Mouse (Mus musculus): ENCODE measurements at regions not wholly inside any gene's neighbourhood (a gene's known extent, or its start where the extent isn't known, plus 50 kb on each side); places are given as distances from the start of the nearest gene placed in this dataset.
"Not testable (repeated sequence)": the region's sequence is repeated elsewhere in the genome, so short reads cannot be mapped to it uniquely, and the experiment has no call there.

DNA sequence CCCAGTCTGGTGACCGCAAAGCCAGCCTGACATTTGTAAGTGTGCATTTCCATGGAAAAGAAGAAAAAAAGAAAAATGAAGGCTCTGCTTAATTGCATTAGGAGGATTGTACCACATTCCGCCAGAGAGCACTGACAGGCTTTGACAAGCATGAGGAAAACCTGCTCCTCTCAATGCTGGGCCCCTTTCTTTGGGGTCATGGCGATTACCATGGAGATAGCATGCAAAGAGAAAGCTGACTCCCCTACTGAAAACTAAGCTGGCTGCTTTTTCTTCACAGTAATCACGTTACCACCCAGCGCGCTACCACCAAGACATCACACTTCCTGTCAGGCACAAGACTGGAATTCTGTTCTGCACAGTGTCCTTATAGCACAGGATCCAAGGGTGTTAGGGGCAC lies 502.2 kb downstream of the Bnc2 start:
- DNase-seq, result no peak

DNA sequence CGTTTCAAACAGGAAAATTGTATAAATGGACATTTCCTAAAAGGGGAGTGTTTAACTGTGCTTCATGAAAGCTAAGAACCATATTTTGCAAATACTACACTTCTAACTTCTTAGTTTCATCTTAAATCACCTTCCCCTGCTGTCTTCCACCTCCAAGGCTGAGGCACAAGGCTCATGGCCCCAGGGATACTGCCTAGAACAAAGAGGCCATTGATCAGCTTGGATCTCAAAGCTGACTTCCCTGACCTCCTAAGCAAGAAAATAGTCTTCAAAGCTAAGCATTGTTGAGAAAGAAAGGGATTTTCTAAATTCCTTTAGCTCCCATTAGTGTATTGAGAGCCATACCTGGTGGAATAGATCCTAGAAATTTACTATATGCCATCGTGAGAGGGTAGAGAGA lies 501.6 kb downstream of the Bnc2 start:
- DNase-seq, result no peak

DNA sequence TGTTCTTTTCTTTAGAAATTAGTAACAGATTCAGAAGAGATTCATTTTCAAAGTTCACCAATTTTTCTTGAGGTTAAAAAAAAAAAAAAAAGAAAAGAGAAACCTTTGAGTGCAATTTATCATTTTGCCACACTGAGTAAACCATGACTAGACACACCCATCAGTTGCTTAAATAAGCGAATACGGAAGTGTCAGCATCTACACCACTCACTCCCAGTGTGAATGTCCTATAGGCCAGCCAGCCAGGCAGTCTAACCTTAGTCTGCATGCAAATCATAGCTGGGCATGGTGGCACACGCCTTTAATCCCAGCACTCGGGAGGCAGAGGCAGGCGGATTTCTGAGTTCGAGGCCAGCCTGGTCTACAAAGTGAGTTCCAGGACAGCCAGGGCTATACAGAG lies 498.6 kb downstream of the Bnc2 start:
- not testable (repeated sequence) for DNase-seq

DNA sequence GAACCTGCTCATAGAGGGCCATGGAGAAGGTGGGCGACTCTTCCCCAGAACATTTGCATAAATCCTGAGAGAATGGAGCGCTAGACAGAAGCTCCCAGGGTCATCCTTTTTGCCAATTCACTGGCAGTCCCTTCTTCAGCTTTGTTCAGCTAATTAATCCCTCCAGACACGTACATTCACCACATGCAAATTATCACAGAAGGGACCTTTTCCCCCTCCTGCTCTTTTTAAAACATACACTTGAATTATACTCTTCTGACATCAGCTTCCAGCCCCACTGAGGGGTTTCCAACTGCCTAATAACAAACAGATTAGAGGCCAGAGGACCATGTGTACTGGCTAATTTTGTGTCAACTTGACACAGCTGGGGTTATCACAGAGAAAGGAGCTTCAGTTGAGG lies 497.2 kb downstream of the Bnc2 start:
- no peak for DNase-seq

DNA sequence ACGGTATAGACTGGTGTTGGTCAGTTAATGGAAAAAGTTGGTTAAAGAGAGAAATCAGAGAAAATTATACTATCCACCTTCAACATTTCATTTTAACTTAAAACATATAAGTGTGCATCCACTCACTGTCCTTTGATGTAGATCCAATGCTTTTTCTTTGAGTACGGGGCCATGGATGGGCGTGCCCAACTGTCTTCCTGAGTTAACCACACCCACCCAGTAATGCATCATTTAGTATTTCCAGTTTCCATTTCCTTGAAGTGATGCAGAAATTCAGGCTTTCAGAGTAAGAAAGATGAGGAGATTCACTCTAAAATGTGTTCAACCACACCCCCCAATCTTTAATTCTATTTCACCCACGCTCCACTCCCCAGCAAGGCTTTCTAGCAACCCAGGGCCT lies 490.6 kb downstream of the Bnc2 start:
- no peak for DNase-seq

DNA sequence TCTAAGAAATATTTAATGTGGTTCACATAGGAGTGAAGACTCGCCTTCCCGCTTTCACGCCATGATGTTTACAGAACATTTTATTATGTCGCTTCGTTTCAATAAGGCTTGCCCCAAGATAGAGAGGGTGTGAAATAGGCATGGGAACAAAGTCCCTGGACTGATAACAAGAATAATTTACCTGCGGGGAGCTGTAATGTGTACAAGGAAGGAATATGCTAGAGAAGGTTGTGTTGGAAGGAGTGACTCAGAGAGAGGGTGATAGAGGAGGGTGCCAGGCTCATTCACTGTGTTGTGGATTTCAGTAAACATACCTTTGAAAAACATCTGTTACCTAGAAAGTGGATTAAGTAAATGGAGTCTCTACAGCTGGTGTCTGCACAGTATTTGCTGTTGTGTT lies 490.2 kb downstream of the Bnc2 start:
- DNase-seq, result no peak

DNA sequence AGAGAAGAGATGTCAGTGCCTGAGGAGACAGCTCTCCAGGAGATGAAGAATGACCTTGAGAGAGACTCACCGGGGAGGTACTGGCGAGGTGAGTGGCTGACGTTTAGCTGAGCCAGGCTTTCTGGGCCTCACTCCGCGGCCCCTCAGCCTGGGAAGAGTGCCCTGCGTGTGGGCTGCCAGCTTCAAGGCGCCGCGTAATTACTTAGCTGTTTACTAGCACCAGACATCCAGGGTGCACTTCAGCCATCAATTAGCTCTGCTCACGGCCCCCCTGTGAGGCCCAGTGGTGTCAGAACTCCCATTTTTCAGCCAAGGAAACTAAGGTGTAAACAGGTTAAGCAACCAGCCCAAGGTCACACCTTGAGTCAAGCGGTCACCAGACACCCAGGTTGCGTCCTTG lies 485.8 kb downstream of the Bnc2 start:
- no peak for DNase-seq

DNA sequence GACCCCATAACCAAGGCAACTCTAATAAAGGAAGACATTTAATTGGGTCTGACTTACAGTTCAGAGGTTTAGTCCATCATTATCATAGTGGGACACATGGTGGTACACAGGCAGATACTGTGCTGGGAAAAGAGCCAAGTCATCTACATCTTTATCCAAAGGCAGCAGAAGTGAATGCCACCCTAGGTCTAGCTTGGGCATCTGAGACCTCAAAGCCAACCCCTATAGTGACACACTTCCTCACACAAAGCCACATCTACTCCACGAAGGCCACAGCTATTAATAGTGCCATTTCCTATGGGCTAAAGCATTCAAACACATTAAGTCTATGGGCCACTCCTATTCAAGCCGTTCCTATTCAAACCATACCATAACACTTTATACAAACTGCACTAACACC lies 483.8 kb downstream of the Bnc2 start:
- DNase-seq, result no peak

DNA sequence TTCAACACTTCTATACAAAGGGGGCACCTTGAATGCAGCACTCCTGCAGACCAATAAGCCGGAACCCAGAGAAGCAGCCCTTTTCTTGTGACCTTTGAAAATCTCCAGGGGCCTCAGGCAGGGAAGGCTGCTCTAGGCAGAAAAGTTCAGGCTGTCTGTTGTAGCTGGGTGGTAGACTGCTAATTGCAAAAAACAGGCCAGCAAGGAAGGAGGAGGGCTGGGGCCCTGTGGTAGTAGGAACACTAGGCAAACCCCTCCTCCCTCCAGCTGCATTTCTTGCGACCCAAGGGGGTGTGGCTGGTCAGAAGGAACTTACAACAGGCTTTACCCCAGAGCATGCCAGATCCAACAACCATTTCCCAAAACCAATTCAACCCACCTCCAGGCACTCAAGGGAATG lies 482.8 kb downstream of the Bnc2 start:
- DNase-seq, result no peak

DNA sequence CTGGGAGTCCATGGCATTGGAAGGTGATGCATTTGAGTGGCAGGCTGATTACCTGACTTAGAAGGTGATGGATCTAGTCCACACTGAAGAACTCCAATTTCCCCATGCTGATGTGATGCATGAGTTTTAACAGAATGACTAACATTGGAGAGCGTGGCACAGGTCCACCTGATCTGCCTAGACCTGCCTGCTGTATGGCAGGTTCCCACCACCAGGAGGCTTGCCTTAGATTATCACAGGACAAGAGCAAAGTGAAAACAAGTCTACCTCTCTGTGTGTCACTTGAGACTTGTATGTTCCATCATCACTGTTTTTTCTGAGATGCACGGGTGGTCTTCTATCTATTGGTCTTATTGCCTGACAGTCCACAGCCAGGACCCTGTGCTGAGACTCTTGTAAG lies 478.3 kb downstream of the Bnc2 start:
- no peak for DNase-seq

DNA sequence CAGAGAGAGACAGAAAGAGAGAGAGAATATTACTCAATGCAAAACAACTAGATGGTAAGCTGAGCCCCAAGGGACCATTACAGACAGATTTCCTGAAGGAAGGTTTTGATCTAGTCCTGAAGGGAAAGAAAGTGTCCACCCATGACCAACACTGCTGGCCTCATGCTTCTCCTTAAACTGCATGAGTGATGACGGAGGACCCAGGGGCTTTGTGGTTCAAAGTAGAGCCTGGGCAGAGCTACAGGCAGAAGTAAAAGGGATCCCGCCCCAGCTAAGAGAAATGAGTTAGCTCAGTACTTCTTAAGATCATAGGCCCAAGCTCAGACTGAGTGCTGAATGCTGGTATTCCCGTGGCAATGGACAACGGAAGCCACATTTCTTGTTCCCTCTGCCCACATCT lies 476.9 kb downstream of the Bnc2 start:
- DNase-seq, result no peak

DNA sequence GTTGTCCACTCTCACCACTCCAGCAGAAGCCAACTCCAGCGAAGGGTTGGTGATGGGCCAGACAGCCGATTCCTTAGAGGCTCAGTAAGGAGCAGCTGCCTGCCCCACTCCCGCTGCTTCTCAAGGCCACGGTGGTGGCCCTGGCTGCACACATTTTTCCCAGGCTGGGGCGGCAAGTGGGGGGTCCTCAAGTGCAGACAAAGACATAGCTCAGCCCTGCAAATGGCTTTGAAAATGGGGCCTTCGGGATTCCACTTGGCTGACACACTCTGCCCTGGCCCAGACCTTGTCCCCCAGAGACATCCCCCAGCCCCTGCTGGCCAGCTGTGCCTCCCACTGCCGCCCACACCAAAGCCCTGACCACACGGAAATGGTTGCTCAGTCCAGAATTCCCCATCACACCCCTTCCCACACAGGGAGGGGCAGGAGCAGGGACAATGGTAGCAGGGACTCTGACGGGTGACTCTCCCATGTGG lies 475.9 kb downstream of the Bnc2 start:
- DNase-seq, result no peak

DNA sequence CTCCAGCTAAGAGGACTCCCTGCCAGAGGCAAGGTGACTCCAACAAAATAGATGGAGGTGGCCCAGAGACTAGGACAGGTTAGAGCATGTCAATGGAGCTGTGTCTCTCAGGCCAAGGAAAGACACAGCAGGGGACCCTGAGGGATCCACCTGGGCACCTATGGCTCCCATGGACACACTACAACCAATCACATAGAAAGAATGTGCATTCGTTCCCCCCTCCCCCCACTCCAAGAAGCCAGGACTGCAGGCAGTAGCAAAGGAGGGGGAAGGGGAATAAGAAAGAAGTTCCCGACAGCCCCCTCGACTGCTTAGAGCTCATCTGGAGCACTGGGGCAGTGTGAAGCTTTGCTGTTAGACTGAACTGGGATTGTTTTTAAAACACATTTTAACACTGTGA lies 474.1 kb downstream of the Bnc2 start:
- DNase-seq, result no peak

DNA sequence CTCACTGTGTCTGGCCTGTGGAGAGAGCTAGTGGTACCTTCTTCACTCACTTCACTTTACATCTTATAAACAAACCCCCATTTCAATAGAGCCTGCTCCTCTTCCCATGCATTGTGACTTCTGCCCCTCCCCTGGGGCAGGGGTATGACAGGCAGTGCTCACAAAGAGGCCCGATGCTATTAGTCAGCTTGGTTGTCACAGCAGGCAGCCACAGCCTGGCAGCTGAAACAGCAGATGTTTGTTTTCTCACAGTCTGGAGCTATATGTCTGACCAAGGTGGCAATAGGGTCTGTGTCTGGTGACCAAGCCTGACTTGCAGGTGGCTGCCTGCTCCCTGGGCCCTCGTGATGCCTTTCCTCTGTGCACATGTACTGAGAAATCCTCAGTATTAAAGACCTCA lies 472.8 kb downstream of the Bnc2 start:
- DNase-seq, result no peak

DNA sequence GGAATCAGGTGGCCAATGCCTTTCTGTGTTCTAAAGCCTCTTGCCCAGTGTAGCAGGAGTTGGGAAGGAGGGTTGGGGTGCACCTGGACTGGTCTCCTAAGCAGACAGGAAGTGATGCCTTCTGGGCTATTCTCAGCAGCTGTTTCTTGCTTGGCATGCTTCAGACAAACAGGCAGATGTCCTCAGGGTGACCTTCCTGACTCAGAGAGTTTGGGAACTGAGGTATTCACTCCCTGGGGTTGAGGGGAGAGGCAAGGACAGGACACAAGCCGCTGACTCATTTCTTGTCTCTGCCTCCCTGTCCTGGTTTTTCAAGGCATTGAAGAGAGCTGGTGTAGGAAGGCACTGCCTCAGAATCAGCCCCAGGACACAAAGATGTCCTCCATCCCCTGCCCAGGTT lies 471.4 kb downstream of the Bnc2 start:
- DNase-seq, result peak in 1 of 2 experiments; percentile 5

DNA sequence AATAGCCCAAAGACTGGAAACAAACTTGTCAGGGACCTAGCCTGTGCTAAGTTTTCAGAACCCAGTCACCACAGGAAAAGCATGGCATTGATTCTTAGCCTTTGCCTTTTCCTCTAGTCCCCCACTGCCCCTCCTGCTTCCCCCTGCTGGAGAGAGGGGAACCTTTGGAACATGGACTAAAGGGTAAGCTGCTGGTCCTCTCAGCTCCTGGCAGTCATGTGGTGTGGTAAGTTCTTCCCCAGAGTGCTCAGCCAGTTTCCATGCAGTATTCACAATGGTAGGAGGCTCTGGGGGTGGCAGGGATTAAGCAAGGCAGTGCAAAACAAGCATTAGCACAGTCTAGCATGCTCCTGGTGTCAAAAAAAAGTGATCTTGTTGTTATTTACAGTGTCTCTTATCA lies 470.3 kb downstream of the Bnc2 start:
- peak; percentile 66 to 78 for DNase-seq

DNA sequence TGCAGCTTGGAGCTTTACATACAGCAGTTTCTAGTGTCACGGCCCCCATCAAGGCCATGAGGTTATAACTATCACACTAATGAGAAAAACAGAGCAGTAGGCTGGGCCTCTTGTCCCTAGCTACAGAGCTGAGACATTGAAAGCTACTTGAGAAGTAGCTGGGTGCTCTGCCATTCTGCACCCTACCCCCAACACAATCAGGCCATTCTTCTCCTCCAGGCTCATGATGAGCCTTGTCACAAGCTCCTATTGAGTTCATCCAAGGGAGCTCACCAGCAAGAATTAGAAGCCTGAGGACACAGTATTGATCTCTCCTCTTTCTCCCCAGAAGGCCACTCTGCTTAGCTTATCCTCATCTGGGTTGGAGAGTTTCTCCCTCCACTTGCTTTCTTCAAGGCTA lies 466.9 kb downstream of the Bnc2 start:
- DNase-seq, result no peak

DNA sequence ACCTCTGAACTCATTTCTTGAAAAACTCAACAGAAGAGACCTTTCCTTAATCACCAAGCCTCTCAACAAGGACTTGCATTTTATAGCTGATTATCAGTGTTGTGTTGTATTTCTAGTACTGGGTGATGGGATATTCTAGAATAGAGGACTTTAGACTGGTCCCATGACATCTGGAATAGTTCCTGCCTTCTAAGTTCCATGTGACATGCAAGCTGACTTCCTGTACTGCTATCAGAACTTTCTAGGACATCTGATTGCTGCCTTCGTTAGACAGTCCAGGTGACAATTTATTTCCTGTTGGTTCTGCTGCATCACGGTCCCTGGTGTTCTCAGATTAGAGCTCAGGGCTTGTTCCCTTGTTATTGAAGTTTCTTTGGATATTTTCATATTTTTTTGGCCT lies 465.5 kb downstream of the Bnc2 start:
- DNase-seq, result no peak

DNA sequence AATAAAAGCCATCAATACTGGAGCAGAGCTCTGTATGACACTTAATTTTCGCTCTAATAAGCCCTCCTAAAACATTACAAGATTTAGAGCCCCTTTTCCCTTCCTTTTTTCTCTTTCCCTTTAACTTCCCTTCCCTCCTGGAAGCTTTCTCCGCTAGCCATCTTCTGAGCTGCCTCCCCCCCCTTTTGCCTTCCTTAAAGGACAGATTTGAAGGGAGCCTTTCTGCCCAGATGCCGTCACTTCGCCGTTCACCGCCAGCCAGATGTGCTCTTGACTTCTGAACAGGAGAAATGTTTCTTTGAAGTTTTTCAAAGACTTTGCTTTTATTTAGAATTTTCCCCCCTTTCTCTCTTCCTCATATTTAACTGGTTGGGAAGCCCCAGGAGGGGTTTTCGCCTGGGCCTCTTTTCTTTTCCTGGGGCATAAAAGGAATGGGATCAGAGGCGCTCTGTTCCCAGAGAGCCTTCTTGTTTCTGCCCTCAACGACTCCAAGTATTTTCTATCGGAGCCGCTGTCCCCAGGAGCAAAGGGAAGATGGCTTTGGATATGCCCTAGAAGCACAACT lies 463.7 kb downstream of the Bnc2 start:
- DNase-seq, result no peak

DNA sequence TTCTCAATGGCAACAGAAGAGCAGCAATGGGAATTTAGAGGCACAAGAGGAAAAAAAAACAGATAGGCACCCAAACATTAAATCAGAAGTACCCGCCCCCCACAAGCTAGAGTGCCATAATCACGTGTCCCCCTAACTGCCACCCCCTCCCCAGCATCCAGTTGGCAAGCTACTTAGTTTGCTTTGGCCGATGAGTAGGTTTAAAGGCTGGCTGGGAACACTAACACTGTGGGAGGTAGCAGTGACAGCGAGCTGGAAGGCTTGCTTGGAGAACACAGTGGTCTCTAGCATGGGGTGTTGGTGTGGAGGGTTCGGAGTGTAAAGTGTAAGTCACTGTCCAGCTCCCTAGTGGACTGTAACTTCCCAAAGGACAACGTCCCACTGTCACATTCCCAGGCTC lies 463.1 kb downstream of the Bnc2 start:
- DNase-seq, result no peak

DNA sequence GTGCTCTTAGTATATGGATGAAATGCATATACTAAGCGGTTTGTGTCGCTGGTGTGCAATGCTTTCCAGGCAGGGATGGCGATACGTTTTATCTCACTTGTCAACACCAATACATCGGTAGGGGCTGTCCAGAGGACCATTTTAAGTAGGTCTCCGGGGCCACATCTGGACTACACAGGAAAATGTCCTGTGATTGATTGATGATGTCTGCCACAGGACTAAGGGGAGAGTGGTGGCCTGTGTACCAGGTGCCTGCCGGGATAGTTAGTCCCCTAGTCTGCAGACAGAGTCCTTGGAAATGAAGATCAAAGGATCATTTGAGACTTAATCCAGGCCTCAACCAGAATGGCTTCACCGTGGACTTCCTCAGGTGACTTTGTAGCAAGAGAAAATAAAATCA lies 460.6 kb downstream of the Bnc2 start:
- DNase-seq, result no peak

DNA sequence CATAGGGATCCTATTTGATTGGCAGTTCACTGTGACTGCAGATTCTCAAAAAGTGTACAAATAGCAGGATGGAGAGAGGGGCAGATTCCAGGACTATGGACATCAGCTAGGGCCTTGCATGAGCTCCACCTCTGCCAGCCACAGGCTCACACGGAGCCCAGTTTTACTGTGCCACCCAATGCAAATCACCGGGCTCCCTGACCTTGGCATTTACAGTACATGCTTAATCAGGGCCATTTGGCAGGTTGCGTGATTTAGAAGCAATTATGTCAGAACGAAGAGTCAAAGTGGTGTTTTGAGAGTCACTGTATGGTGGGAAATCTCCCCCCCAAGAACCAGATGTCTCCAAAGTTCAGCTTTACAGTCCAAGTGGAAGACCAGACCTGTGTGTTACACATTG lies 456.1 kb downstream of the Bnc2 start:
- DNase-seq, result no peak

DNA sequence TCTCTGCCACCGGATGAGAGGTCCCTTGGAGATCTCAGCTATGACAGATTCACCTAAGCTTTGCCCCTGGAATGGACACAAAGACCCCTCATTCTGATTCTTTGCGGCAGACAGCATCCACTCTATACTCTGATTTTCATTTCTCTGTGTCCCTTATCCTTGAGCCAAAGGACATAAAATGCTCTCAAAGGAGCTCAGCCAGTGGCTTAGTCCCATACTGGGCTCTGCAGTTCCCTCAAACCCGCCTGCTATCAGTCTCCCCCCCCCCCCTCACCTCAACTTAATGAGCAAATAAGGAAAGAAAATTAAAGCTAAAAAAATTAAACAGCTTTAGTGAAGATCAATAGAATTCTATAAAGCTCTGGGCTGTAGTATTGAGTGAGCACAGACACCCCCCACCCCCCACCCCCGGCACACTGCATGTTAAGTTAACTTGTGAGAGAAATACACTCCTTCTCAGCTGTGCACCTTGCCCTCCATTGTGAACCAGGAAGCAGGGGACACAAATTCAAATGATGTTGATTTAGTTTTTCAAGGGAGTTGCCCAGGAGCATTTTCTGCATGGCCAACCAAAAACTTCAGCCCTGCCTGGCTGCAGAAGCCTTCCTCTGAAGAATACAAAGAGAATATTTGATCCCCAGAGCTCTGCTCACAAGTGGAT lies 452.9 kb downstream of the Bnc2 start:
- no peak for DNase-seq

DNA sequence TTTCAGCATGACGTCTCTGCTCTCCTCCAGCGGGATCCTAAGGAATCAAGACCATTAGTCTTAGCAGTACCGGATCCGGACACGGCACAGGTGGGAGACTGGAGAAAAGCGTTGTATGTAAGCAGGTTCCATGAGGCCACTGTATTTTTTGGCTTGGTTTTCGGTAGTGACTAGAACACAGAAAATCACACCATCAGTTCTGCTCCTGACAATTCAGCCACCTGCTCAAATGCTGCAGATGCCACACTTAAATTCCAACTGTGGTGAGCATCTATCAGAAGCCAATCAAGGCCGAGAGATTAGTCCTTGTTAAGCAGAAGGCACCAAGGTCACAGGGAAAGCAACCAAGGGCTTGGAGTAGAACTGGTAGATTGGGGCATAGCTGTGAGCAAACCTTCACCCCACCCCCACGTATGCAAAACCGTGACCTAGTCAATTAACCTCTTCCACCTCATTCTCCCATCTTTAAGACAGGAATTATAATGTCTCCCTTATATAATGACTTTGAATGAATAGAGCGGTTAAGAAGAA lies 452.2 kb downstream of the Bnc2 start:
- no peak for DNase-seq

DNA sequence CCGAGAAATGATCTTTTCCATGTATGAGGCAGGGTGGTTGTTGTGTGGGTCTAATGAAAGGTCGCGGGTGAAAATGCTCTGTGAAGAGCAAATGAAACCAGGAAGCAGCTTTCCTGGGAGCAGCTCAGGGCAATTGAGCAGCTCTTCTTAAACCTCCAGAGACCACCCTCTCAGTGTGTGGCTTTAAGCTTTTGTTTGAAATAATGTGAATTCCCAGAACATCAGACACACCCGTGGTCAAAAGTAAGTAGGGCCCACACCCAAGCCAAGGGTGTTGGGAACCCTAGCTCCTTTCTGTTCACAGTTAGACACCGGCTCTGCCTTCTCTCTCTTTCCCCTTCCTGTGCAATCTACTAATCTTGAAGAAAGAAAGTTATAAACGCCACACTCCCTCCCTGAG lies 450.5 kb downstream of the Bnc2 start:
- no peak for DNase-seq
